Mouse (Mus musculus): ENCODE measurements around the gene Zscan20. TPM values are rescaled to one million over a fixed set of nuclear protein-coding genes. Genes with fewer than 3 reads are reported as not detected.

Zscan20 gene
- 5.4 and 5.6 TPM in 2 replicates for polyA plus RNA-seq (2012; rRNA removed)

DNA sequence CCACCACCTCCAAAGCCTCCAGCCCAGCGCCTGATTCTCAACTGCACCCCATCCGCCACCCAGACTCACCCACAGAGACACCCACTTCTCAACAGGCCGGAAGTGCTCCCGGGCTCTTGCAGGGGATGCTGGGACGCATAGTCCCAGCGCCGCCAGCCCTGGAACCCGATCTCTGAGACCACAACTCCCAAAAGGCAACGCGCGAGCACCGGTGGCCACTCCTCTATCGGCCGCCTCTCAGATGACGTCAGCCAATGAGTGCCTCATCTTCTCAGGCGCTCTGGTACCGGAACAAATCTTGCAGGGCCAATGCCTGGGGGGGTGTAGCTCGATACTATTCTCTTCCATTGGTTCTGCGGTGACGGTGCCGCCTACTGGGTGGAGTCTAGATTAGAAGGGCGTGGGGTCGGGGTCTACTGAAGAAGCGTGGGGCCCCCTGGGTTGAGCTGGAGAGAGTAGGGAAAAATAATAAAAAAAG is at the start of gene Zscan20:
Zscan20 (minus strand) TSS at position 174 of the 478 bp plus-strand sequence.
- DNase-seq (ENCODE audit: low read depth) = peak; percentile 100
- TF ChIP-seq CTCF (IDR thresholded peaks at IDR 0.05; ENCODE audit: borderline replicate concordance, extremely low read depth, insufficient read depth, insufficient read length) (no peak), POLR2A (IDR thresholded peaks at IDR 0.05; ENCODE audit: borderline replicate concordance, extremely low read depth, insufficient read depth, insufficient read length, poor library complexity, severe bottlenecking) (peak; percentile 31; the same call in 1 of the 2 replicates)

DNA sequence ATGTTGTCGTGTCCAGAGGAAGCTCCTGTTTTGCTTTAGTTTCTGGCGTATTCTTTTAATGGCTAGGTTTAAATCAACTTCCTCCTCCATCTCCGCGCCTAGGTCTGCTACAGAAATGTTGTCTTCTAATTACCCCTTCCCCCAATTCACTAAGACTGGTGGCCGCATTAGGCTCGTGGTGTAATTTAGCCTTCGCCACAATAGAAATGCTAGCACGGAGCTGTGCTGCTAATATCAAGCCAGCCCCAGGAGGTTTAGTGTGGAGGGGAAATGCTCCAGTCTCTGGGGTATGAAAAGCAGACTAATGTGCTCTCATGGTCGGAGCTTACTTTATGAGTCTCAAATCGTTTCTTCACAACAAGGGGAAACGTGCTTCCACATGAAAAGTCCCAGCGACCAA is 45.5 kb upstream of the Zscan20 start:
- TF ChIP-seq POLR2A (IDR thresholded peaks at IDR 0.05; ENCODE audit: borderline replicate concordance, extremely low read depth, insufficient read depth, insufficient read length, poor library complexity, severe bottlenecking) = no peak
- TF ChIP-seq CTCF (IDR thresholded peaks at IDR 0.05; ENCODE audit: borderline replicate concordance, extremely low read depth, insufficient read depth, insufficient read length) = no peak
- DNase-seq (ENCODE audit: low read depth) = peak; percentile 56

DNA sequence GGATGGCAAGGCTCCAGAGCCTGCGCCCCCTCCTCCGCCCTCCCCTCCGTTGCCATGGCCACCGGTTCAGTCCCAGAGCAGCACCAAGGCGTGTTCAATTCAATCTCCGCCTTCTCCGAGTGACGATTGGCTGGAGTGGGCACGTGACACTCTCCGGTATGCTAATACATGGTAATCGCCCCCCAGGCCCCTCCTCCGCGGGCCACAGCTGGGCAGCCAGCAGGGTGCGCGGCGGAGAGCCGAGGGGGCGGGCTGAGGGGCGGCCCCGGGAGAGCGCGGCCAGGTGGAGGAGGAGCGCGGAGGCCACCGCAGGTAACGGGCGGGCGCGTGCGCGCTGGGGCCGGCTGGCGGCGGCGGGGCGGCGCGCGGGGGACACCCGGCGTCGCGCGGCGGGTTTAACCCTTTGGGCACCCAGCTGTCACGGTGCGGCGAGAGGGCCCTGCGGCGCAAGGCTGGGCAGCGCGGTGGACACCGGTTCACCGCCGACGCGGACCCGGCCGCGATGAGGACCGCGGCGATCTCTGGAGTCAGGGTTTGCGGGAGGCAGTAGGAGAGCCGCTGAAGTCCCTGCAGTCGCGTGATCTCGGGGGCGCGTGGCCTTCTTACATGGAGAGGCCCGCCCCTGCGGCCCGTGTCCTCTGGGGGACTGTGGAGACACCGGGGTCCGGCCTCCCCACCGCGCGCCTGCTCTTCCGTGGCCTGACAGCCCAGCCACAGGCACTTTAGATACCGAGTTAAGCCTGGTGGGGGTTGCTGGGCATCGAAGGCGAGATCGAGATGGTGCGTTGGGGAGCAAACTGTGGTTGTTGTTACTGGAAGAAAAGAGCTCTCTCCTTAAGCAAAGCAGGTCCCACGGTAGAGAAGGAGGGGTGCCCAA is 44.8 kb upstream of the Zscan20 start, which contains the start of gene Phc2:
Phc2 (plus strand) TSS at position 198 of the 877 bp plus-strand sequence.
- peak; percentile 98 for DNase-seq (ENCODE audit: low read depth)
- no peak for TF ChIP-seq CTCF (IDR thresholded peaks at IDR 0.05; ENCODE audit: borderline replicate concordance, extremely low read depth, insufficient read depth, insufficient read length)
- TF ChIP-seq POLR2A (IDR thresholded peaks at IDR 0.05; ENCODE audit: borderline replicate concordance, extremely low read depth, insufficient read depth, insufficient read length, poor library complexity, severe bottlenecking) = 0 out of 2 replicates have a peak, but pooled peaks have one; percentile 37

DNA sequence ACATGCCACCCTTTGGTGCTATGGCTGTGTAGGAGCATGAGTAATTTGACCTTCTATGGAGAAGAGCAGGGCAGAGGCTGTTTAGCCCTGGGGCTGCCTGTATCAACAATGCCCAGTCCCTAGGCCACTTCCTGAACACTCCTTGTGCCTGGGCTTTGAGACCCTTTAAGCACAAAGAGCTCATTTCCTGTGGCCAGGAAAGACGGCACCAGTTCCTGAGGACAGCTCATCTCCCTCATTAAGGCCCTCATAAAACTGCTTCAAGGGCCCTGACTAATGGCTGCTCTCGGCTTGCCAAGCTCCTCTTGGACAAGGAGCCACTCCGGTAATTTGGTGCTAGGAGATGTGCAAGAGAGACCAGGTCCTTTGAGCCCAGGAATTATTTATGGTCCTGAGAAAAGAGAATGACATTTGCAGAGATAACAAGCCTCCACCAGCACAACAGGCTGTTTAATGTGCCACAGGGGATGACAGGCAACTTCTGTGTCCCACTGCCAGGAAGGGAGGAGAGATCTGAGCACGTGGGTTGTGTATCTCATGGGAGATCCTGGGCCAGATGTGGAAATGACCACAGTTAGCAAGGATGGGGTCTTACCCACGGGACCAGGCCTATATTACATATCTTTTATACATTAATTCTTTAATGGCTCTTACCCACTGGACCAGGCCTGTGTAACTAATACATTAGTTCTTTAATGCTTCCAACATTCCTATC is 42.8 kb upstream of the Zscan20 start:
- peak; percentile 37 for DNase-seq (ENCODE audit: low read depth)

DNA sequence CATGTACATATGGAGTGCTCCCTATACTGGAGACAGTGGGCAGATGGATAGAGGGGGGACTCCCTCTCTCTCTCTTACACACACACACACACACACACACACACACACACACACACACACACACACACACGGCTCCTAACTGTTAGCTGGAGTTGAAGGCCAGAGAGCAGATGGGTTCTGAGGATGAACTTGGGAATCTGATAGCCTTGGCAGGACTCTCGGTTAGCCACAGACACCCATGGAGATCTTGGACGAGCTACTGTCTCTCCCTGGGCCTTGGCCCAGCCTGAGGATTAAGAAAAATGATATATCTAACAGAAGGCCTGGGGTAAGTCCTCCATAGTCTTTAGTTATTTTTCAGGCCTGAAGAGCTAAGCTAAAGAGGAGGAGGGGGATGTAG is 41.6 kb upstream of the Zscan20 start:
- TF ChIP-seq POLR2A (IDR thresholded peaks at IDR 0.05; ENCODE audit: borderline replicate concordance, extremely low read depth, insufficient read depth, insufficient read length, poor library complexity, severe bottlenecking) = no peak
- TF ChIP-seq CTCF (IDR thresholded peaks at IDR 0.05; ENCODE audit: borderline replicate concordance, extremely low read depth, insufficient read depth, insufficient read length) = no peak
- peak; percentile 29 for DNase-seq (ENCODE audit: low read depth)

More for the DNA sequence above, 42.8 kb upstream of the Zscan20 start:
- TF ChIP-seq CTCF (IDR thresholded peaks at IDR 0.05; ENCODE audit: borderline replicate concordance, extremely low read depth, insufficient read depth, insufficient read length) = no peak
- no peak for TF ChIP-seq POLR2A (IDR thresholded peaks at IDR 0.05; ENCODE audit: borderline replicate concordance, extremely low read depth, insufficient read depth, insufficient read length, poor library complexity, severe bottlenecking)

DNA sequence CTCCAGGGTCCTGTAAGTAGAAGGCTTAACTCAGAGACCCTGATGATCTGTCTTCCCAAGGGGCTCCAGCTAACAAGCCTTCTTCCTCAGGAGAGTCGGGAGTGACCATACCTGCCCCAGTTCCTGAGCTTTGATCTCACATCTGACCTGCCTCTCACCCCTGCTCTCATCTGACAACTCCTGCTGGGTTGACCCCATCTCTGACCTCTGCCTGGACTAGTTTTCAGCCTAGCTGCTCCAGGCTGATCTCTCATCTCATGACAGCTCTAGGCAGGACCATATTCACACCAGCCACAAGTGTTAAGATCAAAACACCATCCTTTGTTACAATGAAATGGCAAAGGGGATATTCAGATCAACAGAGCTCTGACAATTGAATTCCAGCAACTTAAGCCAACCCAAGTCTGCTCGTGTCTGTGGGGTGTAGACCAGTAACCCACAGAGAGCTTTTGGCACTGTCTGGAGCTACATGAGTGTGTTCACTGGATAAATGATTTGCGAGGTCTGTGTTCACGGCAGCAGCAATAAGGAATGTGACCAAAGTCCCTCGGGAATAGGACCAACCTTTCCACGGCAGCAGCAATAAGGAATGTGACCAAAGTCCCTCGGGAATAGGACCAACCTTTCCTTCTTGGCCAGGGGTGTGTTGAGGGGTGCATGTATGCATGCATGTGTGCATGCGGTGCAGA is 38.8 kb upstream of the Zscan20 start:
- DNase-seq (ENCODE audit: low read depth) = no peak
- no peak for TF ChIP-seq POLR2A (IDR thresholded peaks at IDR 0.05; ENCODE audit: borderline replicate concordance, extremely low read depth, insufficient read depth, insufficient read length, poor library complexity, severe bottlenecking)
- TF ChIP-seq CTCF (IDR thresholded peaks at IDR 0.05; ENCODE audit: borderline replicate concordance, extremely low read depth, insufficient read depth, insufficient read length) = no peak

DNA sequence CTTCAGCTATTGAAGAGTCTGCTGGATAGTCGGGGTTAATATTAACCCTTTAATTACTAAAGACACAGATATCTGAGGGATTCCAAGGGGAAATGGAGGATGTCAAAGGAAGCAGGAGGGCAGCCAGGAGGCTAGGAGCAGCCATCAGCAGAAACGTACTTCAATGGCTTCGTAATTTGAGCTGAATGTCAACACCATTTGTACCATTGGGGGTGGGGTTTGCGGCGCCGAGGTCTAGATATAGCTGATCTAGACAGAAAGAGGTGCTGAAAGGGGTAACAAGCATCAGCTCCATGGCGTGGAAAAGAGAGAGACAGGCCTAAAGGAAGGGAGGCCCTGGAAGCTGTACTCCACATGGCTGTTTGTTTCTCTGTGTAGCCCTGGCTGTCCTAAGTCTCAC is 36.9 kb upstream of the Zscan20 start:
- TF ChIP-seq POLR2A (IDR thresholded peaks at IDR 0.05; ENCODE audit: borderline replicate concordance, extremely low read depth, insufficient read depth, insufficient read length, poor library complexity, severe bottlenecking) = no peak
- TF ChIP-seq CTCF (IDR thresholded peaks at IDR 0.05; ENCODE audit: borderline replicate concordance, extremely low read depth, insufficient read depth, insufficient read length) = no peak
- DNase-seq (ENCODE audit: low read depth) = no peak

DNA sequence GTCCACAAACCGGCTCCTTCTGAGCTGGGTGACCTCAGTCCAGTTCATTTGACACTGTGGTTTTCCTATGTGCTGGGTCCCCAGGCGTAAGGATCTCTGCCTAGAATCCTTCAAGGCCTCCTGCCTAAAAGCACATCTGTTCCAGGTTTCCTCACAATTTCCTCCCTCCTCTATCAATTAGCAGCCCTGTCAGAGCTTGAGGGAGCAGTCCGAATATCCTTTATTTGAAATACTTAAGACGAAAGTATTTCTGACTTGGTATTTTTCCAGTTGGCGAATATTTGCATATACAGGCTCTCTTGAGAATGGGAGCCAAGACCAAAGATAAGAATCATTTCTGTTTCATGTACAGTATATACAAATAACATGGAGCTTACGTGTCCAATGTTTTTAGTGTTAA is 36.0 kb upstream of the Zscan20 start:
- TF ChIP-seq CTCF (IDR thresholded peaks at IDR 0.05; ENCODE audit: borderline replicate concordance, extremely low read depth, insufficient read depth, insufficient read length) = no peak
- TF ChIP-seq POLR2A (IDR thresholded peaks at IDR 0.05; ENCODE audit: borderline replicate concordance, extremely low read depth, insufficient read depth, insufficient read length, poor library complexity, severe bottlenecking) = no peak
- no peak for DNase-seq (ENCODE audit: low read depth)

DNA sequence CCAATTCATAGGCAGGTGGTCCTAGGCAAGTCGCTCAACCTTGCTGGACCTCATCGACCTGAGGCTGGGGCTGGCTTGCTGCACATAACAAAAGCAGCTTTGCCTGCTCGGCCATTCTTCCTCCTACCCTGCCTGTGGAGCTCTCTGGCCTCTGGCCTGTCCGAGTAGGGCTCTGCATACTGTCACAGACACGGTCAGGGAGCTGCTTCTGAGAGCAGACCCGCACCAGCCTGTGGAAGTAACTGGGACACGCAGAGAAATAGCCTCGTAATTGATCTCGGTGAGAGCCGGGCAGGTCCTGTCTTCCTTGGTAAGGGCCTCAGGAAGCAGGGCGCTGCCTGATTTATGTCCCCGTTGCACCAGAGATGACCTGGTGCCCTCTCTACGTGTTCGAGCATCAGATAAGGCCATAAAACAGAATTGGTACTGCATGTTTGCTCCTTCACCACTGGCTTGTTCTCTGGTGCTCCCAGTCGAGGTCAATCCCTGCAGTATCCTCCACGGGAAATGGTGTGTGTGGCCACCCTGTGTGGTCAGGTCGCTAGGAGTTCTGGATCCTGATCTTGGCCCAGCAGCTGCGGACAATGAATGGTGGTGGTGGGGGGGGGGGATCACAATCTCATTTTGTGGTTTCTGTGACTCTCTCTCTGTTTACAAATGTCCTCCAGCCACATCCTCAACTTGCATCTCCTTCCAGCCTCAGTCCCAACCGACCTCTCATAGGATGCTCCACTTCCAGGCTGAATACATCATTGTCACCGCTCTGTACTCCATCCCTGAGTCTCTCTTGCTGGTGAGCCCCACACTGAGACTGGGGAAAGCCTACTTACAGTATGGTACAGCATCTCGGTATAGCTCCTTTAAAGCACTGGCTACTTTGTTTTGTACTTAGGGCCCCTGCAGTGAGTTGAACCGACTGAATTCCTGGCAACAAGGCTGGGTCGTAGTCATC is 32.1 kb upstream of the Zscan20 start:
- no peak for DNase-seq (ENCODE audit: low read depth)
- no peak for TF ChIP-seq CTCF (IDR thresholded peaks at IDR 0.05; ENCODE audit: borderline replicate concordance, extremely low read depth, insufficient read depth, insufficient read length)

DNA sequence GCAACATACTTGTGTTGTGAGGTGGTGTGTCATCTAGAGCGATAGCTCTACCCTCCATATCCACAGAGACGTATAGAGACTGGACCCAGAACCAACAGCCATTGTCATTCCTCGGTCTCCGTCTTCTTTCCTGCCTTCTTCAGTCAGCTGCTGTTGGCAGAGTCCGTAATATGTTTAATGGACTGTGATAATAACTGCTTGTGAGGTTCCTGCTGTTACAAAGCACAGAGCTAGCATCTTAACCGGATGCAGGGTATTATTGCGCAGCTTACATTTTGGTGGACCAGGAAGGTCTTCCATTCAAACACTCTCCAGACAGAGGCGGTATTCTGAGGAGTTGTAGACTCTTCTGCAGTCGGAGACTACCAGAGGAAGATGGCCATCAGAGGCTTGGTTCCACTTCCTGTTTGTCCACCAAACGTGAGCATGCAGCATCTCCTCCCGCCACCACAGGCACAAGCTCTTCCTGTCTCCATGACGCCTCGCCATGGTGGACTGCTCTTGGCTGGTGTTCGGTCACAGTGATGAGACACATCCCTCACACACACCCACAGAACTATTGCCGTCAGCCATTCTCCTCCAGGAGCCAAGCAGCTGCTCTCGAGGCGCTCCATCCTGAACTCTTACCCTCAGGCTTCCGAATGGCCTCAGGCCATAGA is 28.5 kb upstream of the Zscan20 start:
- DNase-seq (ENCODE audit: low read depth) = no peak

More for the DNA sequence above, 28.5 kb upstream of the Zscan20 start:
- TF ChIP-seq CTCF (IDR thresholded peaks at IDR 0.05; ENCODE audit: borderline replicate concordance, extremely low read depth, insufficient read depth, insufficient read length) (no peak), POLR2A (IDR thresholded peaks at IDR 0.05; ENCODE audit: borderline replicate concordance, extremely low read depth, insufficient read depth, insufficient read length, poor library complexity, severe bottlenecking) (no peak)

All from brain, embryonic 14.5 days (tissue).